Comparison of ENCODE assay signal across 22 mouse cellular contexts in the genomic region with DNA sequence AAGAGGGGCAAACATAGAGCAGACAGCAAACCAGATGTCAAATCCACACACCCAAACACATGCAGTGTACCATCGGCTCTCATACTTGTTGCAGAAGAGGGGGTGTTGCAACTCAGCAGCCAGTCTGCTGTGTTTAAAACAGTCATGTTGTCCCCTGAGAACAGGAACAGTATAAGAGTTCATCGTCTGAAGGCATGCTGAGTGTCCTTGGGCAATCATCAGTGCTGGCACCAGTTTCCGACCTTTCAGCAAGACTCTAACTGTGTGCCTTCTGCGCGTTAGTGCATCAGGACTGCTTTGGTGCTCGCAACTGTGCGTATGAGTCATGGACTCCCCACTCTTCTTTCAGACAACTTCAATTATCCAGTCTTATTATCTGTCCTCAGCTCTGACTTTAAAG.
DNase-seq lines count a peak whose midpoint lies in the region; ATAC-seq lines count a peak whose summit lies in the region.
"Had no signal": no experiment of that assay in that cellular context is flagged by ENCODE, and none has a peak within 500 bp of the region (broad histone marks: within the 10 kb centered on the region; RNA-seq: fewer than 3 reads in every experiment).

No protein-coding gene starts in this region.

- ATAC-seq in hindbrain, embryonic 16.5 days, result no peak
- ATAC-seq: activated CD4-positive, CD25-positive, alpha-beta regulatory T cell, adult 4 months; forebrain, embryonic 14.5 days; intestine, embryonic 15.5 days had no signal

- no peaks in the 10 kb centered on the region for H3K36me3 ChIP-seq in hindbrain, embryonic 16.5 days (ENCODE audit: control insufficient read depth, insufficient read depth, low read length)
- H3K36me3 ChIP-seq: embryonic facial prominence, embryonic 12.5 days; embryonic facial prominence, embryonic 15.5 days; hindbrain, embryonic 12.5 days; hindbrain, embryonic 15.5 days; intestine, embryonic 15.5 days had no signal

- H3K4me1 ChIP-seq in hindbrain, embryonic 16.5 days (ENCODE audit: control insufficient read depth, insufficient read depth, low read depth, low read length), result no peaks in the 10 kb centered on the region
- H3K4me1 ChIP-seq: embryonic facial prominence, embryonic 12.5 days; hindbrain, embryonic 12.5 days; hindbrain, embryonic 15.5 days; intestine, embryonic 15.5 days had no signal

- no peak overlapping the region for H3K4me3 ChIP-seq in hindbrain, embryonic 16.5 days (ENCODE audit: low read length)
- H3K4me3 ChIP-seq: embryonic facial prominence, embryonic 12.5 days; embryonic facial prominence, embryonic 15.5 days; hindbrain, embryonic 12.5 days; hindbrain, embryonic 15.5 days; intestine, embryonic 15.5 days had no signal

- peak; percentile 48 for DNase-seq in adrenal gland, adult 2 months
- no peak for DNase-seq in adrenal gland, adult 18-20 months (ENCODE audit: low spot score in 2 of 2)
- peak; percentile 50 for DNase-seq in adrenal gland, postnatal 10 days
- peak; percentile 51 to 54 for DNase-seq in adrenal gland, postnatal 36 days
- DNase-seq in frontal cortex, adult 2 months (ENCODE audit: extremely low spot score in 1 of 2, low spot score in 1 of 2), result no peak
- DNase-seq in layer of hippocampus, postnatal 14 days (ENCODE audit: low spot score in 2 of 2), result no peak
- DNase-seq: B cell, adult 2 months; cerebellum, adult 11 months; cerebellum, adult 9-11 months; gastrocnemius, postnatal 14 days; heart, adult 11 months; kidney, adult 11 months; kidney, adult 8-10 months had no signal

- H3K4me2 ChIP-seq in hindbrain, embryonic 16.5 days (ENCODE audit: low read length), result no peak overlapping the region
- H3K4me2 ChIP-seq: embryonic facial prominence, embryonic 12.5 days; embryonic facial prominence, embryonic 15.5 days; heart, embryonic 11.5 days; hindbrain, embryonic 12.5 days; hindbrain, embryonic 15.5 days; intestine, embryonic 15.5 days had no signal

- WGBS in hindbrain, embryonic 16.5 days, result 79% methylated on average over 7 of the region's 7 CpGs

- no peaks in the 10 kb centered on the region for H3K27me3 ChIP-seq in hindbrain, embryonic 16.5 days (replicated peaks; ENCODE audit: control insufficient read depth, insufficient read depth, low read length)
- H3K27me3 ChIP-seq: embryonic facial prominence, embryonic 12.5 days; embryonic facial prominence, embryonic 15.5 days; hindbrain, embryonic 12.5 days; hindbrain, embryonic 15.5 days; intestine, embryonic 15.5 days had no signal

- H3K9me3 ChIP-seq in hindbrain, embryonic 16.5 days (ENCODE audit: control insufficient read depth, low read length), result no peaks in the 10 kb centered on the region
- H3K9me3 ChIP-seq: embryonic facial prominence, embryonic 12.5 days; embryonic facial prominence, embryonic 15.5 days; hindbrain, embryonic 12.5 days; hindbrain, embryonic 15.5 days; intestine, embryonic 15.5 days had no signal

- H3K27ac ChIP-seq in hindbrain, embryonic 16.5 days (ENCODE audit: low read depth, low read length), result no peak overlapping the region
- H3K27ac ChIP-seq: embryonic facial prominence, embryonic 12.5 days; embryonic facial prominence, embryonic 15.5 days; hindbrain, embryonic 12.5 days; hindbrain, embryonic 15.5 days; intestine, embryonic 15.5 days had no signal

- no peak overlapping the region for H3K9ac ChIP-seq in hindbrain, embryonic 16.5 days (ENCODE audit: low read depth, low read length)
- H3K9ac ChIP-seq: embryonic facial prominence, embryonic 12.5 days; embryonic facial prominence, embryonic 15.5 days; hindbrain, embryonic 12.5 days; hindbrain, embryonic 15.5 days; intestine, embryonic 15.5 days had no signal

Comparison
In these comparisons a context has a peak if more than half of its experiments do, and no peak if none do; other contexts are left out.
1. DNase-seq: peak in adrenal gland, adult 2 months (single experiment), adrenal gland, postnatal 10 days (single experiment) and adrenal gland, postnatal 36 days (2 of 2); none in adrenal gland, adult 18-20 months (0 of 2), frontal cortex, adult 2 months (0 of 2) and layer of hippocampus, postnatal 14 days (0 of 2).